Mouse (Mus musculus) heart, embryonic 11.5 days (tissue): ENCODE data around the gene Etfdh. TPM values are rescaled to one million over a fixed set of nuclear protein-coding genes. Genes with fewer than 3 reads are reported as not detected.
A peak's percentile ranks its signal among the peaks of the same experiment; 100 is the strongest.

Source experiments
- ATAC-seq: fragments of 200-750 bp; cut with Nextera tagmentation; replicated peaks from 2 replicates; pipeline ENCODE4 v1.8.0; 2017; ENCODE audit warnings: moderate library complexity; ENCODE audit not compliant: insufficient number of reproducible peaks, low FRiP score, low TSS enrichment
- H3K27ac ChIP-seq: fragments of 300-500 bp; sonication (generic); 2 replicates; pipeline ENCODE4 v1.5.1; 2014; ENCODE audit warnings: mild to moderate bottlenecking, low read depth, low read length
- H3K27me3 ChIP-seq: fragments of 300-500 bp; sonication (generic); 2 replicates; pipeline ENCODE4 v1.6.1; 2014; ENCODE audit warnings: mild to moderate bottlenecking, low read length, mixed read lengths; ENCODE audit not compliant: control insufficient read depth, insufficient read depth
- H3K36me3 ChIP-seq: fragments of 300-500 bp; sonication (generic); 2 replicates; pipeline ENCODE4 v1.6.1; 2014; ENCODE audit warnings: mild to moderate bottlenecking, low read length, moderate library complexity, mixed read lengths; ENCODE audit not compliant: control insufficient read depth, insufficient read depth
- H3K4me1 ChIP-seq: fragments of 300-500 bp; sonication (generic); 2 replicates; pipeline ENCODE4 v1.6.1; 2014; ENCODE audit warnings: low read length; ENCODE audit not compliant: control insufficient read depth, insufficient read depth
- H3K4me2 ChIP-seq: fragments of 300-500 bp; sonication (generic); 2 replicates; pipeline ENCODE4 v1.6.1; 2014; ENCODE audit warnings: mild to moderate bottlenecking, moderate library complexity
- H3K4me3 ChIP-seq: fragments of 300-500 bp; sonication (generic); 2 replicates; pipeline ENCODE4 v1.5.1; 2014; ENCODE audit warnings: low read depth, low read length
- H3K9ac ChIP-seq: fragments of 300-500 bp; sonication (generic); 2 replicates; pipeline ENCODE4 v1.6.1; 2014; ENCODE audit warnings: mild to moderate bottlenecking, low read depth, low read length, moderate library complexity
- H3K9me3 ChIP-seq: fragments of 300-500 bp; sonication (generic); replicated peaks from 2 replicates; pipeline ENCODE4 v1.6.1; 2016; ENCODE audit warnings: low read length; ENCODE audit not compliant: control insufficient read depth
- WGBS: fragments of 180-500 bp; shearing (Covaris S2); extraction: QIAGEN DNeasy Blood & Tissue Kit; methylation state at CpG from one replicate; pipeline ENCODE4 v1.1.7; 2014; ENCODE audit not compliant: insufficient replicate concordance; 5-methylcytosine and 5-hydroxymethylcytosine counted together
- polyA plus RNA-seq: library from polyadenylated mRNA; unstranded; fragments of >200 nt; fragmentation: Nextera tagmentation; extraction: Ambion mirVana; gene quantifications from 2 replicates; pipeline ENCODE4 v1.2.1, GENCODE M21; 2014

The Etfdh gene
- polyA plus RNA-seq, 1 experiment from 2014 or later: 124 TPM

- H3K9me3 ChIP-seq: no peaks in the 10 kb centered on the region
- peaks cover 17% of the 10 kb centered on the region for H3K36me3 ChIP-seq
- ATAC-seq: peak; percentile 98
- WGBS: under 1% methylated on average over 60 of the region's 60 CpGs
- H3K4me1 ChIP-seq: no peaks in the 10 kb centered on the region
- H3K4me3 ChIP-seq: peak within 1 kb of the TSS; percentile 85
- H3K27ac ChIP-seq: peak within 1 kb of the TSS; percentile 84
- H3K4me2 ChIP-seq: peak within 1 kb of the TSS; percentile 82
- H3K9ac ChIP-seq: peak within 1 kb of the TSS; percentile 90
- no peaks in the 10 kb centered on the region for H3K27me3 ChIP-seq
Observed at GRCm38 (mm10) chr3:79628561-79629415, 512 bp downstream of the Etfdh start, which contains the start of gene 4930579G24Rik. Gene 4930579G24Rik, plus strand, starts transcription at chr3:79629079.

GRCm38 (mm10) chr3:79628182-79628560 is 1.1 kb downstream of the Etfdh start:
- peak overlapping the region; percentile 85 for H3K4me3 ChIP-seq
- H3K4me1 ChIP-seq: no peaks in the 10 kb centered on the region
- H3K36me3 ChIP-seq: peaks cover 15% of the 10 kb centered on the region
- H3K9ac ChIP-seq: peak overlapping the region; percentile 71
- no peaks in the 10 kb centered on the region for H3K27me3 ChIP-seq
- peak overlapping the region; percentile 82 for H3K4me2 ChIP-seq
- no peaks in the 10 kb centered on the region for H3K9me3 ChIP-seq
- 1% methylated on average over 9 of the region's 9 CpGs for WGBS
- peak overlapping the region; percentile 84 for H3K27ac ChIP-seq
- ATAC-seq: no peak; the same call in 1 of the 2 replicates

DNA sequence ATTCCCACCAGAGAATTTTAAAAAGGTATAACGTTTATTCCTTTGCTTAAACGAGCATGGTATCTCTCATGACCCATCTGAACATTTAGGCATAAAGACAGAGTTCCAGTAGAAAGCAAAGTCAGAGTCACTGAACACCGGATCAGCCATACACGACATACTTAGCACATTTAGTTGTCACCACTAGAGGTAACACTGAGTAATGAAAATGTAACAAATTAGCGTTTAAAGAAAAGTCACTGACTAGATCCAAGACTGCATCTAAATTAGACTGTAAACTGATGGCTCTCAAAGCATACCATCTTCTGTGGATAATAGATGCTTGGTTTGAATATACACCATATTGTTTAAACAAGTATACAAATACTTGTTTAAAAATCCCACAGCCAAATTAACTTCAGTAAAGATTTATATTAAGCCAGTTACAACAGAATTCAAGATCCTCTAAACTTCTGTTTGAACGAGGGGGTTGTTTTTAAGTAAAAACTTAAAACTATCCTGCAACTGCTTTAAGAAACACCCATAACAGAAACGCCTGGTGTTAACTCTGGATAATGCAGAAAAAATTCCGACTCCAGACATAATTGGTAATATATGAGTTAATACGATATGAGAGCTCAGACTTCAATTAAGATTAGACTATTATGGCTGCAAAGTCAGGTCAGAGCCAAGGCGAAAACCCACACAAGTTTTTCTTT is 1.7 kb downstream of the Etfdh start:
- Histone ChIP-seq H3K27ac (peak overlapping the region; percentile 84; the same call in 1 of the 2 replicates), H3K9ac (peak overlapping the region; percentile 71; the same call in 1 of the 2 replicates), H3K27me3 (no peaks in the 10 kb centered on the region), H3K36me3 (peaks cover 13% of the 10 kb centered on the region), H3K4me3 (peak overlapping the region; percentile 85), H3K4me1 (no peaks in the 10 kb centered on the region), H3K9me3 (no peaks in the 10 kb centered on the region), H3K4me2 (peak overlapping the region; percentile 82)
- no peak for ATAC-seq
- 26% methylated on average over 10 of the region's 10 CpGs for WGBS

- Histone ChIP-seq H3K27ac (no peak overlapping the region), H3K36me3 (peaks cover 22% of the 10 kb centered on the region), H3K4me1 (no peaks in the 10 kb centered on the region), H3K9ac (no peak overlapping the region), H3K27me3 (no peaks in the 10 kb centered on the region), H3K4me3 (no peak overlapping the region), H3K9me3 (no peaks in the 10 kb centered on the region; the same call in 1 of the 2 replicates), H3K4me2 (no peak overlapping the region)
- ATAC-seq: no peak
- 92% methylated on average over 2 of the region's 2 CpGs for WGBS
Observed at GRCm38 (mm10) chr3:79609886-79610285, 19.4 kb downstream of the Etfdh start.

DNA sequence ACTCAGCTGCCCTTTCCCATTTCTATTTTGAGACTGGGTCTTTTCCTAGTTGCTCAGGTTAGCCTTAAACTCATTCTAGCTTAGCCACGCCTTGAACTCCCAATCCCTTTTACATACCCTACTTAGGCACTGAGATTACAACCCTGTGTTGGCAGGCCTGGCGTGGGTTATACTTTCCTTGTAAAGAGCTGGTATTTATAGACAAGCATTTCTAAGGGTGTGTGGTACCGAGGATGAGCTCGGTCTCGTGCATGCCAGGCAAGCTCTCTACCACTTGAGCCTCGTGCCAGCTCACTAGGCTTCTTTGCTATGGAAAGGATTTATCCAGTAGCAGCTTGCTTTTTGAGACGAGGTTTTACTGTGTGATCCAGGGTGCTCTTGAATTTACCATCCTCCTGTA is 33.8 kb downstream of the Etfdh start:
- Histone ChIP-seq H3K4me3 (no peak overlapping the region), H3K27ac (no peak overlapping the region), H3K27me3 (no peaks in the 10 kb centered on the region), H3K36me3 (peaks cover 28% of the 10 kb centered on the region), H3K4me2 (no peak overlapping the region), H3K4me1 (peaks cover 9% of the 10 kb centered on the region; the same call in 1 of the 2 replicates), H3K9ac (no peak overlapping the region), H3K9me3 (no peaks in the 10 kb centered on the region)
- no peak for ATAC-seq
- 87% methylated on average over 7 of the region's 7 CpGs for WGBS

DNA sequence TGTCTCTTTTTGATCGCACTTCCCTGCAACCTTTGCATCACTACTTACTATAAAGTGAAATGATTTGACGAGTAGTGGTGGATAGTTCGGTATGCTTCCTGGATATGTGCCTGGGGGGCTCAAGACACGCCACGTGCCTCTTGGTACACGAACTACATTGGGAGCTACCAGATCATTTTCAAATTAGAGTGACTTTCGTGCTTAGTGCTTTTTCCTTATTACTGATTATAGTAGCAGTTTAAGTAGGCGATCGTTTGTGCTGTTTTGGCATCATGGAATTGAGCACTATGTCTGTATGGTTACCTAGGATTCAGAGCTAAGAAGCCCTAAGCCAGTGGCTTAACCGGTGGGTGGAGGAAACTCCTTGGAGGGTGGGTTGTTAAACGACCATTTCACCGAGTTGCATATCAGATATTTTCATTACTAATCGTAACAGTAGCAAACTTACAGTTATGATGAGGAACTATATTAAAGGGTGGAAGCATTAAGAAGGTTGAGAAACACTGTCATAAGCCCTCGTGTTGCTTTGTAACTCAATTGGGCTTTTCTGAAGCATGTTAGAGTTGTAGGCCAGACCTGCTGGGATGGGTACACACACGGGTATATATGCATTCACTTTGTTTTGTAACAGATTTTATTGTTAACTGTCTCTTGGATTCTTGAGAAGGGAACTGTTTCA is 37.4 kb downstream of the Etfdh start:
- H3K36me3 ChIP-seq: peaks cover 14% of the 10 kb centered on the region
- H3K9me3 ChIP-seq: no peaks in the 10 kb centered on the region
- peak overlapping the region; percentile 95 for H3K9ac ChIP-seq
- ATAC-seq: no peak
- no peaks in the 10 kb centered on the region for H3K27me3 ChIP-seq
- peaks cover 9% of the 10 kb centered on the region; the same call in 1 of the 2 replicates for H3K4me1 ChIP-seq
- peak overlapping the region; percentile 92 for H3K27ac ChIP-seq
- peak overlapping the region; percentile 89 for H3K4me2 ChIP-seq
- peak overlapping the region; percentile 88 for H3K4me3 ChIP-seq
- WGBS: 3% methylated on average over 15 of the region's 15 CpGs

DNA sequence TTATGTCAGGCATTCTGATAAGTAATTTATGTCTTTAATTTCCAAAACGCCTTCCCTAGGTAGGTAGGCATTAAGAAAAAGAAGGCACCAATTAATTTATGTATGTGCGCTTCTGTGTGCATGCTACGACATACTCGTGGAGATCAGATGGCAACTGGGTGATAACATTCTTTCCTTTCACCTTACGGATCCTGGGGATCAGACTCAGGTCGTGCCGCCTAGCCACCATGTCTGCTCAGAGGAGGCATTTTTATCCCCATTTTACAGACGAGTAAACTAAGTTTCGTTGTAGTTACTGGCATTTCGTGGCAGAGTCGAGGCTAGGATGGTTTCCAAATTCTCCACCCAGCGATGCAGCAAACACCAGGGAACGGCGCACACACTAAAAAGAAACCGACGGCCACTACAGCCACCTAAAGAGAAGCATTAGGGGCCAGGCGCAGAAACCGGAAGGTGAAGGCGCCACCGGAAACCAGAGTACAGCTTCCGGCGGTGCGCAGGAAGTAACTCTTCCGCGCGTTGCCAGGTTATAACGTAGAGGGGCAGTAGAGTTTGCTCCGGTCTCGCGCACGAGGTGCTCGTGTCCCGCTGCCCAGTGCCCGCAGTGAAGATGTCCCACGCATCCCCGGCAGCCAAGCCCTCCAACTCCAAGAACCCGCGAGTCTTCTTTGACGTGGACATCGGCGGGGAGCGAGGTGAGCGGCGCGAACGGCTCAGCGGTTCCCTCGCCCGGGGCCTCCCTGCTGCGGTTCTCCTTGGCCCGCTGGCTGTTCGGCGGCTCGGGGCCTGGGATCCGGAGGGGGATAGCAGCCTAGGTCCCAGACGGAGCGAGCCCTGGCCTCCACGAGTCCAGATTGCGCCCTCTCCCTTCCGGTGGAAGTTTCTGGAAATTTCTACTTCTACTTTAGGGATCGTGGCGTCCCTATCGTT is 38.2 kb downstream of the Etfdh start, which contains the start of gene Ppid:
Gene Ppid, plus strand, starts transcription at position 480 of the 930 bp plus-strand sequence.
- Histone ChIP-seq H3K9ac (peak within 1 kb of the TSS; percentile 95), H3K4me2 (peak within 1 kb of the TSS; percentile 89), H3K4me1 (peaks cover 9% of the 10 kb centered on the region; the same call in 1 of the 2 replicates), H3K36me3 (peaks cover 13% of the 10 kb centered on the region), H3K9me3 (no peaks in the 10 kb centered on the region), H3K4me3 (peak within 1 kb of the TSS; percentile 88), H3K27ac (peak within 1 kb of the TSS; percentile 92), H3K27me3 (no peaks in the 10 kb centered on the region)
- ATAC-seq: peak; percentile 82
- 2% methylated on average over 63 of the region's 63 CpGs for WGBS
